Mouse (Mus musculus): ENCODE data around the gene Shmt1. TPM values are rescaled to one million over a fixed set of nuclear protein-coding genes. Genes with fewer than 3 reads are reported as not detected.
"Not testable (repeated sequence)": the region's sequence is repeated elsewhere in the genome, so short reads cannot be mapped to it uniquely, and the experiment has no call there.

Shmt1 gene
- 36.4 and 40.0 TPM in 2 replicates for polyA plus RNA-seq (2016; fragmentation: Nextera tagmentation; extraction: Ambion mirVana)

- WGBS, result 33% methylated on average over 6 of the region's 6 CpGs
- Histone ChIP-seq H3K4me3 (peak within 1 kb of the TSS; percentile 45), H3K4me1 (peaks cover 22% of the 10 kb centered on the region), H3K9ac (replicated peaks) (peak within 1 kb of the TSS; percentile 44), H3K4me2 (replicated peaks) (peak within 1 kb of the TSS; percentile 70)
- not testable (repeated sequence) for H3K9me3 ChIP-seq; H3K27ac ChIP-seq (replicated peaks); H3K27me3 ChIP-seq; H3K36me3 ChIP-seq; ATAC-seq (ENCODE audit: low FRiP score, low read depth)
These were observed at the start of gene Shmt1 for GRCm38 (mm10) chr11:60811618-60812017. Shmt1 (minus strand) TSS chr11:60811718.

DNA sequence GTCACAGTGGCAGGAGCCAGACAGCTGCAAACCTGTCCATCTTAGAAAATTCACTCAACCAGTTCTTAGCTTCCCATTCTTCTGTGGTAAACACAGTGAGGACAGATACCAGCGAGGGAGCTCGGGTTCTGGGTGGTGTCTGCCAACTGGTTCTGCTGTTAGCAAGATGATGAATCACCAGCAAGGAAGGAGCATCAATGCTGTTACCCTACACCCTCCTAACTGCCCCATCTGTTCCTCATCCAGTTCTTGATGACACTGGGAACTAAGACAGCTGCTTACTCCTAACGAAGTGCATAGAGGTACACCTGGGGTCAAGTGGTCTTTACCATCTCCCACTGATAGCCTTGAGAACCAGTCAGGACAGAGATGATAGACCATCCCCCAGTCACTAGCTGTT, 45.1 kb upstream of the Shmt1 start:
- H3K9me3 ChIP-seq, result no peaks in the 10 kb centered on the region
- H3K4me2 ChIP-seq (replicated peaks), result no peak overlapping the region
- peaks cover 68% of the 10 kb centered on the region for H3K36me3 ChIP-seq
- no peak overlapping the region for H3K4me3 ChIP-seq
- H3K9ac ChIP-seq (replicated peaks), result no peak overlapping the region
- 75% methylated on average over 3 of the region's 3 CpGs for WGBS
- no peak overlapping the region for H3K27ac ChIP-seq (replicated peaks)
- no peaks in the 10 kb centered on the region for H3K27me3 ChIP-seq
- no peak for ATAC-seq (ENCODE audit: low FRiP score, low read depth)
- H3K4me1 ChIP-seq, result no peaks in the 10 kb centered on the region

- no peaks in the 10 kb centered on the region for H3K9me3 ChIP-seq
- no peaks in the 10 kb centered on the region for H3K4me1 ChIP-seq
- H3K4me3 ChIP-seq, result no peak overlapping the region
- no peak overlapping the region for H3K4me2 ChIP-seq (replicated peaks)
- H3K27ac ChIP-seq (replicated peaks), result no peak overlapping the region
- H3K9ac ChIP-seq (replicated peaks), result no peak overlapping the region
- H3K27me3 ChIP-seq, result no peaks in the 10 kb centered on the region
- WGBS, result 85% methylated on average over 5 of the region's 5 CpGs
- no peak for ATAC-seq (ENCODE audit: low FRiP score, low read depth)
- peaks cover 20% of the 10 kb centered on the region for H3K36me3 ChIP-seq
These were observed 33.9 kb upstream of the Shmt1 start for GRCm38 (mm10) chr11:60845415-60845814.

GRCm38 (mm10) chr11:60843412-60843811, 31.9 kb upstream of the Shmt1 start:
- H3K4me1 ChIP-seq, result no peaks in the 10 kb centered on the region
- no peak overlapping the region for H3K4me2 ChIP-seq (replicated peaks)
- peaks cover 10% of the 10 kb centered on the region; the same call in 1 of the 2 replicates for H3K36me3 ChIP-seq
- no peak overlapping the region for H3K27ac ChIP-seq (replicated peaks)
- H3K9me3 ChIP-seq, result no peaks in the 10 kb centered on the region
- H3K27me3 ChIP-seq, result no peaks in the 10 kb centered on the region
- no peak overlapping the region for H3K4me3 ChIP-seq
- 89% methylated on average over 5 of the region's 5 CpGs for WGBS
- no peak overlapping the region for H3K9ac ChIP-seq (replicated peaks)
- no peak for ATAC-seq (ENCODE audit: low FRiP score, low read depth)

- 83% methylated on average over 12 of the region's 12 CpGs for WGBS
- Histone ChIP-seq H3K27ac (replicated peaks) (no peak overlapping the region), H3K4me1 (no peaks in the 10 kb centered on the region), H3K9ac (replicated peaks) (no peak overlapping the region), H3K27me3 (no peaks in the 10 kb centered on the region), H3K4me3 (no peak overlapping the region), H3K36me3 (peaks cover 6% of the 10 kb centered on the region; the same call in 1 of the 2 replicates), H3K9me3 (no peaks in the 10 kb centered on the region), H3K4me2 (replicated peaks) (no peak overlapping the region)
- no peak for ATAC-seq (ENCODE audit: low FRiP score, low read depth)
These were observed 30.1 kb upstream of the Shmt1 start for GRCm38 (mm10) chr11:60841467-60842200.

DNA sequence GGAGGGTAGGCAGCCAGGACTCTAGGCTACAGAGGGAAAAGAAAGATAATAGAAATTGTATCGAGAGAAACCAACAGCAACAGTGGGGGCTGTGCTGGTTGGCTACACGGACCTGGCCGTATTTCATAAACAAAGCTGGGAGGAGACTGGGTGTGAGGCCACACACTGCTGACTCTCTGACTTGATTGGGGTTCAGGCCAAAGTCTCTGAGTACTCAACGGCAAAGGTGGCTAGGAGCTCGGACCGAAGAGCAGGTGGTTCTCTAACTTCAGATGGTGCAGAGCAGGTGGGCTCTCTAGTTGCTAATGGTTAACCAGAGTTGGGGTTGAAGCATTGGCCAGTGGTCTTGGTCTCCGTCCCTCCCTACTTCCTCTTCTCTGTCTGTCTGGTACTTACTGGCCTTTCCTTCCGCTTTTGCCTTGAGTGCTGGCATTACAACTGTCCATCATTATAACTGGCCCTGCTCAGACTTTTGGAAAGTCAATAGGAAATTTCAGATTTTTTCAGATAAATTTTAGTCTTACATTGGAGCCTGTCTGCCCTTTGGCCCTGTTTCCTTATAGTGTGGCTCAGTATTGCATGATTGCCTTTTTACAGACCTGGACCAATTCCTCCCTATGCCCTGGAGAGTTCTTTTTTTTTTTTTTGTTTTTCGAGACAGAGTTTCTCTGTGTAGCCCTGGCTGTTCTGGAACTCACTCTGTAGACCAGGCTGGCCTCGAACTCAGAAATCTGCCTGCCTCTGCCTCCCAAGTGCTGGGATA, 26.3 kb upstream of the Shmt1 start:
- H3K9ac ChIP-seq (replicated peaks), result no peak overlapping the region
- no peak for ATAC-seq (ENCODE audit: low FRiP score, low read depth)
- H3K4me3 ChIP-seq, result no peak overlapping the region
- H3K27ac ChIP-seq (replicated peaks), result no peak overlapping the region
- no peak overlapping the region for H3K4me2 ChIP-seq (replicated peaks)
- no peaks in the 10 kb centered on the region for H3K4me1 ChIP-seq
- peaks cover 2% of the 10 kb centered on the region; the same call in 1 of the 2 replicates for H3K36me3 ChIP-seq
- WGBS, result 93% methylated on average over 10 of the region's 10 CpGs
- no peaks in the 10 kb centered on the region for H3K27me3 ChIP-seq
- no peaks in the 10 kb centered on the region for H3K9me3 ChIP-seq

- no peak overlapping the region for H3K9ac ChIP-seq (replicated peaks)
- no peak overlapping the region for H3K4me3 ChIP-seq
- H3K36me3 ChIP-seq, result peaks cover 2% of the 10 kb centered on the region; the same call in 1 of the 2 replicates
- H3K4me1 ChIP-seq, result no peaks in the 10 kb centered on the region
- H3K4me2 ChIP-seq (replicated peaks), result no peak overlapping the region
- no peak for ATAC-seq (ENCODE audit: low FRiP score, low read depth)
- no peaks in the 10 kb centered on the region for H3K9me3 ChIP-seq
- H3K27ac ChIP-seq (replicated peaks), result no peak overlapping the region
- WGBS, result 93% methylated on average over 6 of the region's 6 CpGs
- no peaks in the 10 kb centered on the region for H3K27me3 ChIP-seq
These were observed 25.4 kb upstream of the Shmt1 start for GRCm38 (mm10) chr11:60836897-60837296.

DNA sequence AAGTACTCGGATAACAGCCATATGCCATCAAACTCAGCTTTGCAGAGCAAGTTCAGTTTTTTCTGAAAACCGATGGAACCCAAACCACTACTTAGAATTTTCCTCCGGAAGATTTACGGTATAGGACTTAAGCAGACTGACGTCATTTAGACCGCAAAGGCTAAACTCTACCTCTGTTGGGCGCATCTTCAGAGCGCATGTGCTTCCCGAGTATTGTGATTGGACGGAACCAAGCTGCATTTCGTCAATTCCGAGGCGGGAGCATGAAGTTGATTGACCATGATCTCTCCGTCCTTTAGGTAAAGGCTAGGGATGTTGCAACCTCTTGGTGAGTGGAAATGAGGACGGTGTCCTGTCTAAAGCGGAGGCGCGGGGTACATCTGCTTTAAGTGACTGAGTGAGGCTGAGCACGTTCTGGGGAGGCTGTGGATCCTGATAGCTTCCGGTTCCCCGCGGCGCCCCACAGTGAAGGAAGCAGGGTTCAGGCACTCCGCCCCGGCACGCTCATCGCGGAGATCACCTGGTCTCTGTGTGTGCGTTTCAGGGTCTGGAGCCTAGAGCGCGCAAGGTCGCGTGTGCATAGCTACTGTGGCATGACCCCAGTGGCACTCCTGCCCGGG, 19.0 kb upstream of the Shmt1 start, which contains the start of gene Dhrs7b:
Gene Dhrs7b, plus strand, starts transcription at position 199 of the 620 bp plus-strand sequence.
- under 1% methylated on average over 34 of the region's 34 CpGs for WGBS
- Histone ChIP-seq H3K4me2 (replicated peaks) (peak within 1 kb of the TSS; percentile 75), H3K4me1 (peaks cover 8% of the 10 kb centered on the region), H3K36me3 (no peaks in the 10 kb centered on the region), H3K27me3 (no peaks in the 10 kb centered on the region), H3K9me3 (no peaks in the 10 kb centered on the region), H3K9ac (replicated peaks) (peak within 1 kb of the TSS; percentile 79), H3K27ac (replicated peaks) (peak within 1 kb of the TSS; percentile 50; the same call in 1 of the 2 replicates), H3K4me3 (peak within 1 kb of the TSS; percentile 62)
- peak; percentile 87 for ATAC-seq (ENCODE audit: low FRiP score, low read depth)

- peaks cover 8% of the 10 kb centered on the region for H3K4me1 ChIP-seq
- no peak overlapping the region for H3K27ac ChIP-seq (replicated peaks)
- H3K9ac ChIP-seq (replicated peaks), result no peak overlapping the region
- H3K27me3 ChIP-seq, result no peaks in the 10 kb centered on the region
- 46% methylated on average over 2 of the region's 2 CpGs for WGBS
- no peak for ATAC-seq (ENCODE audit: low FRiP score, low read depth)
- no peak overlapping the region for H3K4me2 ChIP-seq (replicated peaks)
- no peak overlapping the region for H3K4me3 ChIP-seq
- no peaks in the 10 kb centered on the region for H3K9me3 ChIP-seq
- H3K36me3 ChIP-seq, result no peaks in the 10 kb centered on the region
These were observed 17.4 kb upstream of the Shmt1 start for GRCm38 (mm10) chr11:60828903-60829302.

- WGBS, result 12% methylated on average over 4 of the region's 4 CpGs
- H3K4me2 ChIP-seq (replicated peaks), result no peak overlapping the region
- no peak overlapping the region for H3K4me3 ChIP-seq
- no peak for ATAC-seq (ENCODE audit: low FRiP score, low read depth)
- no peak overlapping the region for H3K9ac ChIP-seq (replicated peaks)
- H3K36me3 ChIP-seq, result no peaks in the 10 kb centered on the region
- H3K27me3 ChIP-seq, result no peaks in the 10 kb centered on the region
- H3K27ac ChIP-seq (replicated peaks), result no peak overlapping the region
- peaks cover 8% of the 10 kb centered on the region for H3K4me1 ChIP-seq
- H3K9me3 ChIP-seq, result no peaks in the 10 kb centered on the region
These were observed 15.9 kb upstream of the Shmt1 start for GRCm38 (mm10) chr11:60827241-60827945.

- Histone ChIP-seq H3K4me1 (peaks cover 8% of the 10 kb centered on the region), H3K9me3 (no peaks in the 10 kb centered on the region), H3K4me2 (replicated peaks) (no peak overlapping the region), H3K36me3 (no peaks in the 10 kb centered on the region), H3K27ac (replicated peaks) (no peak overlapping the region), H3K9ac (replicated peaks) (no peak overlapping the region), H3K4me3 (no peak overlapping the region), H3K27me3 (no peaks in the 10 kb centered on the region)
- no peak for ATAC-seq (ENCODE audit: low FRiP score, low read depth)
- WGBS, result 34% methylated on average over 1 of the region's 1 CpGs
These were observed 15.2 kb upstream of the Shmt1 start for GRCm38 (mm10) chr11:60826700-60827099.
